Mouse (Mus musculus) mature B cell (primary cell): ENCODE data around the gene 7530416G11Rik.

ENCODE experiments used
- in situ Hi-C: fragments of 300-500 bp; cut with MboI; formaldehyde crosslinking; loops from 2 replicates; pipeline ENCODE4 v1.14.3; 2019

Gene 7530416G11Rik

GRCm38 (mm10) chr15:85479919-85480318 lies 23.1 kb downstream of the 7530416G11Rik start:
- in situ Hi-C loops = no loop called here

GRCm38 (mm10) chr15:85479365-85479764 lies 23.7 kb downstream of the 7530416G11Rik start:
- in situ Hi-C loops = no loop called here

GRCm38 (mm10) chr15:85477584-85477983 lies 25.4 kb downstream of the 7530416G11Rik start:
- in situ Hi-C loops = no loop called here

GRCm38 (mm10) chr15:85474697-85475096 lies 28.3 kb downstream of the 7530416G11Rik start:
- in situ Hi-C loops = no loop called here

- in situ Hi-C loops = no loop called here
Measured at GRCm38 (mm10) chr15:85469401-85469800, 33.6 kb downstream of the 7530416G11Rik start.

GRCm38 (mm10) chr15:85466456-85467067 lies 36.5 kb downstream of the 7530416G11Rik start:
- in situ Hi-C loops = no loop called here

- in situ Hi-C loops = no loop called here
Measured at GRCm38 (mm10) chr15:85464823-85465565, 38.0 kb downstream of the 7530416G11Rik start.

GRCm38 (mm10) chr15:85464190-85464589 lies 38.8 kb downstream of the 7530416G11Rik start:
- in situ Hi-C loops = no loop called here

- in situ Hi-C loops = no loop called here
Measured at GRCm38 (mm10) chr15:85463027-85463790, 39.8 kb downstream of the 7530416G11Rik start.

- in situ Hi-C loops = no loop called here
Measured at GRCm38 (mm10) chr15:85462138-85462537, 40.9 kb downstream of the 7530416G11Rik start.

- in situ Hi-C loops = no loop called here
Measured at GRCm38 (mm10) chr15:85461541-85461940, 41.5 kb downstream of the 7530416G11Rik start.

GRCm38 (mm10) chr15:85458631-85459082 lies 44.4 kb downstream of the 7530416G11Rik start:
- in situ Hi-C loops = no loop called here

GRCm38 (mm10) chr15:85457838-85458237 lies 45.2 kb downstream of the 7530416G11Rik start:
- in situ Hi-C loops = no loop called here

GRCm38 (mm10) chr15:85456891-85457290 lies 46.1 kb downstream of the 7530416G11Rik start:
- in situ Hi-C loops = no loop called here

GRCm38 (mm10) chr15:85446652-85447051 lies 56.4 kb downstream of the 7530416G11Rik start:
- in situ Hi-C loops = no loop called here
